Mouse (Mus musculus): ENCODE data around the gene Sptlc2. TPM values are rescaled to one million over a fixed set of nuclear protein-coding genes. Genes with fewer than 3 reads are reported as not detected.
A peak's percentile ranks its signal among the peaks of the same experiment; 100 is the strongest.

Sptlc2 gene
- polyA plus RNA-seq, 1 experiment, result 22.4 TPM

DNA sequence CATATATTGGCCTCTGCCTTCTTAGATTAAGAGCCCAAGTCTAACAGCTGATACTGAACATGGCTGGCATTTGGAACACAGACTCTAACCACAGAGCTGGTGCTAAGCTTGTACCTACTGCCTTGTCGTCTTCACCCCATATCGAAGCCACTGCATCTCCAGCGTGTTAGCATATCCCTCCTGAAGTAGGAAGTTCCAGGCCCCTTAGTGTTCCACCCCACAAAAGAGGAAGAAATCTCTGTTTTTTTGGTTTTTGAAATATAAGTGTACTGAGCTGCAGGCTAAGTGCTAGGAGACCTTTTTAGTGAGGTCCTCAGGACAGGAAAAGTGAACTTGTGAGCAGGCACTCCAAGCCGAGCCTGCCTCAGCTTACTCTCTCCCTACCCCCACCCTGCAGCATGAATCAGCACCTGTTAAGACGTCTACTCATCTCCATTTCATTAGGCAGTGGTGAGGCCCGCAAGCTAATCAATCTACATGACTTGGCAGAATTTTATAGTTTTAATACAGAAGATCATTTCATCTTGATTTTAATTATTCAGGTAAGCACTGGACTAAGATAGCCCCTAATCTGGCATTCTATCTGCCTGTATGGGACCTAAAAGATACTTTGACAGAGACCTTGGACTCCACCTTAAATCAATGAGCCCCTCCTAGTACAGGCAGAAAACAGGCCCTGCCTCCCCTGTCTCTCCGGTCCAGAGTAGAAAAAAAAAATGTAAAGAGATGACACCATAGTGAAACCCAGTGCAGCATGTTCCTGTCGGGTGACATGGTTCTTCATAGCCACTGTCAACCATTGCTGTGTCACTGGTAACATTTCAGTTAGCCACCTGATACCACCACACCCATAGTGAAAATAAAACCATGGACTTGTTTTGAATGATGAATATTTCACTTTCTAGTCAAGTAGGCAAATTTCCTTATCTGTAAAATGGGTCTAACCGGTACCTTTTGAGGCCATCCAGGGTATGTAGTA lies 113.0 kb downstream of the Sptlc2 start:
- Histone ChIP-seq H3K4me3 (ENCODE audit: insufficient read depth, low read length) (no peak overlapping the region), H3K27ac (ENCODE audit: insufficient read depth, low read length) (no peak overlapping the region), H3K4me1 (ENCODE audit: control insufficient read depth, insufficient read depth, low read length) (no peaks in the 10 kb centered on the region)
- no peak for TF ChIP-seq POLR2A (IDR thresholded peaks at IDR 0.05; ENCODE audit: extremely low read depth, insufficient read depth, low read length)
- no peak for TF ChIP-seq CTCF (IDR thresholded peaks at IDR 0.05; ENCODE audit: extremely low read depth, insufficient read depth, low read length)

GRCm38 (mm10) chr12:87267682-87268081 lies 120.5 kb downstream of the Sptlc2 start:
- Histone ChIP-seq H3K4me3 (ENCODE audit: insufficient read depth, low read length) (peak overlapping the region; percentile 64; the same call in 1 of the 2 replicates), H3K27ac (ENCODE audit: insufficient read depth, low read length) (no peak overlapping the region), H3K4me1 (ENCODE audit: control insufficient read depth, insufficient read depth, low read length) (no peaks in the 10 kb centered on the region; the same call in 1 of the 2 replicates)
- TF ChIP-seq CTCF (IDR thresholded peaks at IDR 0.05; ENCODE audit: extremely low read depth, insufficient read depth, low read length) (peak; percentile 31; the same call in 1 of the 2 replicates), POLR2A (IDR thresholded peaks at IDR 0.05; ENCODE audit: extremely low read depth, insufficient read depth, low read length) (no peak)

GRCm38 (mm10) chr12:87266827-87267603 lies 121.1 kb downstream of the Sptlc2 start:
- TF ChIP-seq POLR2A (IDR thresholded peaks at IDR 0.05; ENCODE audit: extremely low read depth, insufficient read depth, low read length) (no peak), CTCF (IDR thresholded peaks at IDR 0.05; ENCODE audit: extremely low read depth, insufficient read depth, low read length) (no peak)
- peak overlapping the region; percentile 64 for H3K4me3 ChIP-seq (ENCODE audit: insufficient read depth, low read length)
- H3K27ac ChIP-seq (ENCODE audit: insufficient read depth, low read length), result peak overlapping the region; percentile 81
- no peaks in the 10 kb centered on the region; the same call in 1 of the 2 replicates for H3K4me1 ChIP-seq (ENCODE audit: control insufficient read depth, insufficient read depth, low read length)

- Histone ChIP-seq H3K4me3 (ENCODE audit: insufficient read depth, low read length) (peak within 1 kb of the TSS; percentile 64), H3K4me1 (ENCODE audit: control insufficient read depth, insufficient read depth, low read length) (no peaks in the 10 kb centered on the region; the same call in 1 of the 2 replicates), H3K27ac (ENCODE audit: insufficient read depth, low read length) (peak within 1 kb of the TSS; percentile 81)
- TF ChIP-seq CTCF (IDR thresholded peaks at IDR 0.05; ENCODE audit: extremely low read depth, insufficient read depth, low read length), result no peak
- TF ChIP-seq POLR2A (IDR thresholded peaks at IDR 0.05; ENCODE audit: extremely low read depth, insufficient read depth, low read length), result peak; percentile 95
Observed at GRCm38 (mm10) chr12:87266108-87266826, 121.9 kb downstream of the Sptlc2 start, which contains the start of the genes Vipas39 and Ahsa1. Vipas39 (minus strand) TSS chr12:87266256. Ahsa1 (plus strand) TSS chr12:87266479.

- Histone ChIP-seq H3K27ac (ENCODE audit: insufficient read depth, low read length) (no peak overlapping the region), H3K4me3 (ENCODE audit: insufficient read depth, low read length) (peak overlapping the region; percentile 64), H3K4me1 (ENCODE audit: control insufficient read depth, insufficient read depth, low read length) (no peaks in the 10 kb centered on the region; the same call in 1 of the 2 replicates)
- TF ChIP-seq CTCF (IDR thresholded peaks at IDR 0.05; ENCODE audit: extremely low read depth, insufficient read depth, low read length) (no peak), POLR2A (IDR thresholded peaks at IDR 0.05; ENCODE audit: extremely low read depth, insufficient read depth, low read length) (no peak)
Observed at GRCm38 (mm10) chr12:87265444-87265843, 122.7 kb downstream of the Sptlc2 start.

DNA sequence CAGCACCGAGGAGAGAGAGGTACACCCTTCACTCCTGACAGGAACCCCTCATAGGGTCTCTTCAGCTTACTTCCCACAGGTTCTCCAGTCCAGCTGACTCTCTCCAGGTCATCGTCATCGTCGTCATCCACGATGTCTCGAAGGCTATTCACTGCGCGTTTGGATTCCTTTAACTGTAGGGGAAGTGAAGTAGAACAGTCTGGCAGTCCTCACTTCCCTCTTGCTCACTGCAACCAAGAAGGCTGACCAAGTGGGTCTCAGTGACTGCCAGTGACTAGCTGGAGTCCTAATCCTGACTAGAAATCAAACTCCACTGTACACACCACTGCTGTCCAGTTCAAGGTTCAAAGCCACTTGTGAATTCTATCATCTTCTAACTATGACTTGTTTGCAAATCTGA lies 127.6 kb downstream of the Sptlc2 start:
- Histone ChIP-seq H3K4me1 (ENCODE audit: control insufficient read depth, insufficient read depth, low read length) (no peaks in the 10 kb centered on the region), H3K4me3 (ENCODE audit: insufficient read depth, low read length) (no peak overlapping the region), H3K27ac (ENCODE audit: insufficient read depth, low read length) (no peak overlapping the region)
- no peak for TF ChIP-seq CTCF (IDR thresholded peaks at IDR 0.05; ENCODE audit: extremely low read depth, insufficient read depth, low read length)
- no peak for TF ChIP-seq POLR2A (IDR thresholded peaks at IDR 0.05; ENCODE audit: extremely low read depth, insufficient read depth, low read length)

- no peak overlapping the region for H3K27ac ChIP-seq (ENCODE audit: insufficient read depth, low read length)
- no peaks in the 10 kb centered on the region for H3K4me1 ChIP-seq (ENCODE audit: control insufficient read depth, insufficient read depth, low read length)
- H3K4me3 ChIP-seq (ENCODE audit: insufficient read depth, low read length), result no peak overlapping the region
- no peak for TF ChIP-seq POLR2A (IDR thresholded peaks at IDR 0.05; ENCODE audit: extremely low read depth, insufficient read depth, low read length)
Observed at GRCm38 (mm10) chr12:87256629-87257028, 131.5 kb downstream of the Sptlc2 start.

Other genes with a start within 250 kb of the Sptlc2 start
- 93.6 and 96.5 TPM in 2 replicates for gene Gstz1, start 241.2 kb downstream of the Sptlc2 start, polyA plus RNA-seq (2012; rRNA removed)
- gene Pomt2, start 240.4 kb downstream of the Sptlc2 start, polyA plus RNA-seq (2012; rRNA removed), result 19.0 and 19.3 TPM in 2 replicates
- 2.8 and 3.4 TPM in 2 replicates for gene Samd15, start 188.6 kb downstream of the Sptlc2 start, polyA plus RNA-seq (2012; rRNA removed)
- 20.5 and 21.5 TPM in 2 replicates for gene Tmed8, start 187.9 kb downstream of the Sptlc2 start, polyA plus RNA-seq (2012; rRNA removed)
- 2.0 and 2.5 TPM in 2 replicates for gene Noxred1, start 149.6 kb downstream of the Sptlc2 start, polyA plus RNA-seq (2012; rRNA removed)
- 61.0 and 64.0 TPM in 2 replicates for gene Vipas39, start 122.1 kb downstream of the Sptlc2 start, polyA plus RNA-seq (2012; rRNA removed)
- 179 and 189 TPM in 2 replicates for gene Ahsa1, start 121.9 kb downstream of the Sptlc2 start, polyA plus RNA-seq (2012; rRNA removed)
- gene Ism2, start 88.7 kb downstream of the Sptlc2 start, polyA plus RNA-seq (2012; rRNA removed), result 0.23 and 0.25 TPM in 2 replicates
- 66.9 and 70.3 TPM in 2 replicates for gene Slirp, start 55.5 kb upstream of the Sptlc2 start, polyA plus RNA-seq (2012; rRNA removed)
- gene Alkbh1, start 55.7 kb upstream of the Sptlc2 start, polyA plus RNA-seq (2012; rRNA removed), result 17.1 and 17.4 TPM in 2 replicates
- 44.9 and 46.5 TPM in 2 replicates for gene Snw1, start 83.9 kb upstream of the Sptlc2 start, polyA plus RNA-seq (2012; rRNA removed)
- gene Gm5788, start 106.4 kb upstream of the Sptlc2 start, polyA plus RNA-seq (2012; rRNA removed), result not detected in 2 replicates
- not detected in 2 replicates for gene Gm8300, start 126.0 kb upstream of the Sptlc2 start, polyA plus RNA-seq (2012; rRNA removed)
- gene Oog1, start 214.3 kb upstream of the Sptlc2 start, polyA plus RNA-seq (2012; rRNA removed), result not detected in 2 replicates
- gene Gm4027, start 230.5 kb upstream of the Sptlc2 start, polyA plus RNA-seq (2012; rRNA removed), result not detected in 2 replicates

Measured in cortical plate, adult 2 months (tissue).